Mouse (Mus musculus): ENCODE results near the gene Pcsk5. TPM values are rescaled to one million over a fixed set of nuclear protein-coding genes. Genes with fewer than 3 reads are reported as not detected.

Gene Pcsk5
- total and polyA plus RNA-seq, 3 experiments, result not detected

- Histone ChIP-seq H3K4me3 (replicated peaks in 1 of 3; ENCODE audit: low read depth in 2 of 3, low read length in 2 of 3, poor library complexity in 1 of 3) (no peak overlapping the region), H3K9ac (ENCODE audit: insufficient read depth, low read depth) (no peak overlapping the region), H3K79me2 (replicated peaks; ENCODE audit: control insufficient read depth, extremely low read depth, insufficient read depth, poor library complexity, severe bottlenecking) (no peaks in the 10 kb centered on the region), H3K9me3 (replicated peaks; ENCODE audit: low read length) (no peaks in the 10 kb centered on the region), H3K27me3 (replicated peaks) (no peaks in the 10 kb centered on the region), H3K4me1 (ENCODE audit: control insufficient read depth in 1 of 2, insufficient read depth in 2 of 2) (no peaks in the 10 kb centered on the region), H3K27ac (ENCODE audit: insufficient read depth, low read depth) (no peak overlapping the region), H3K4me2 (ENCODE audit: insufficient read depth, low read depth, poor library complexity, severe bottlenecking) (no peak overlapping the region), H3K36me3 (replicated peaks in 1 of 2; ENCODE audit: control insufficient read depth in 1 of 2, insufficient read depth in 1 of 2, low read length in 1 of 2) (no peaks in the 10 kb centered on the region)
- dilution Hi-C loops (cut with MboI; ENCODE audit: extremely low pct_ligation_motif_present, extremely low pct_unique_long_range_greater_than_20kb, low sequenced_read_pairs), result no loop called here
- no peak for DNase-seq (ENCODE audit: extremely low read depth)
- in situ Hi-C loops (cut with MboI; ENCODE audit: low pct_ligation_motif_present, low pct_unique_long_range_greater_than_20kb, low sequenced_read_pairs), result no loop called here
- TF ChIP-seq KAT2A (IDR thresholded peaks at IDR 0.05; ENCODE audit: insufficient replicate concordance, low read length) (no peak), MAZ (IDR thresholded peaks at IDR 0.05; ENCODE audit: low read depth, low read length) (no peak), MYC (IDR thresholded peaks at IDR 0.05; ENCODE audit: low read depth, low read length) (no peak), RAD21 (IDR thresholded peaks at IDR 0.05; ENCODE audit: low read depth, low read length) (no peak), USF2 (conservative IDR thresholded peaks at IDR 0.05; ENCODE audit: low read depth, low read length) (no peak), E2F4 (IDR thresholded peaks at IDR 0.05; ENCODE audit: insufficient replicate concordance, low read depth, low read length) (no peak), EP300 (IDR thresholded peaks at IDR 0.05; ENCODE audit: low read length) (no peak), ELF1 (IDR thresholded peaks at IDR 0.05; ENCODE audit: low read depth, low read length) (no peak), SIN3A (IDR thresholded peaks at IDR 0.05; ENCODE audit: low read length) (no peak), JUND (conservative IDR thresholded peaks at IDR 0.05; ENCODE audit: low read depth, low read length) (no peak), SMC3 (IDR thresholded peaks at IDR 0.05; ENCODE audit: low read depth, low read length) (no peak)
These were observed 270.2 kb downstream of the Pcsk5 start for GRCm38 (mm10) chr19:17567264-17567663.

GRCm38 (mm10) chr19:17566097-17566496 lies 271.3 kb downstream of the Pcsk5 start:
- H3K4me2 ChIP-seq (ENCODE audit: insufficient read depth, low read depth, poor library complexity, severe bottlenecking), result no peak overlapping the region
- no peaks in the 10 kb centered on the region for H3K79me2 ChIP-seq (replicated peaks; ENCODE audit: control insufficient read depth, extremely low read depth, insufficient read depth, poor library complexity, severe bottlenecking)
- TF ChIP-seq HCFC1 (IDR thresholded peaks at IDR 0.05; ENCODE audit: low read depth, low read length) (no peak), TCF12 (IDR thresholded peaks at IDR 0.05; ENCODE audit: low read depth, low read length) (no peak), KAT2A (IDR thresholded peaks at IDR 0.05; ENCODE audit: insufficient replicate concordance, low read length) (no peak), PAX5 (IDR thresholded peaks at IDR 0.05; ENCODE audit: low read length) (no peak), MYC (IDR thresholded peaks at IDR 0.05; ENCODE audit: low read depth, low read length) (no peak), POLR2AphosphoS2 (IDR thresholded peaks at IDR 0.05; ENCODE audit: low read depth, low read length) (no peak)
- no peak overlapping the region for H3K4me3 ChIP-seq (replicated peaks in 1 of 3; ENCODE audit: low read depth in 2 of 3, low read length in 2 of 3, poor library complexity in 1 of 3)
- in situ Hi-C loops (cut with MboI; ENCODE audit: low pct_ligation_motif_present, low pct_unique_long_range_greater_than_20kb, low sequenced_read_pairs), result no loop called here
- dilution Hi-C loops (cut with MboI; ENCODE audit: extremely low pct_ligation_motif_present, extremely low pct_unique_long_range_greater_than_20kb, low sequenced_read_pairs), result no loop called here
- no peaks in the 10 kb centered on the region for H3K9me3 ChIP-seq (replicated peaks; ENCODE audit: low read length)
- no peaks in the 10 kb centered on the region for H3K27me3 ChIP-seq (replicated peaks)
- H3K4me1 ChIP-seq (ENCODE audit: control insufficient read depth in 1 of 2, insufficient read depth in 2 of 2), result no peaks in the 10 kb centered on the region
- H3K36me3 ChIP-seq (replicated peaks in 1 of 2; ENCODE audit: control insufficient read depth in 1 of 2, insufficient read depth in 1 of 2, low read length in 1 of 2), result no peaks in the 10 kb centered on the region
- no peak for DNase-seq (ENCODE audit: extremely low read depth)
- H3K27ac ChIP-seq (ENCODE audit: insufficient read depth, low read depth), result no peak overlapping the region
- H3K9ac ChIP-seq (ENCODE audit: insufficient read depth, low read depth), result no peak overlapping the region

GRCm38 (mm10) chr19:17558764-17559163 lies 278.7 kb downstream of the Pcsk5 start:
- Histone ChIP-seq H3K9ac (ENCODE audit: insufficient read depth, low read depth) (no peak overlapping the region), H3K4me1 (ENCODE audit: control insufficient read depth in 1 of 2, insufficient read depth in 2 of 2) (no peaks in the 10 kb centered on the region), H3K79me2 (replicated peaks; ENCODE audit: control insufficient read depth, extremely low read depth, insufficient read depth, poor library complexity, severe bottlenecking) (no peaks in the 10 kb centered on the region), H3K4me2 (ENCODE audit: insufficient read depth, low read depth, poor library complexity, severe bottlenecking) (no peak overlapping the region), H3K27me3 (replicated peaks) (no peaks in the 10 kb centered on the region), H3K36me3 (replicated peaks in 1 of 2; ENCODE audit: control insufficient read depth in 1 of 2, insufficient read depth in 1 of 2, low read length in 1 of 2) (no peaks in the 10 kb centered on the region), H3K27ac (ENCODE audit: insufficient read depth, low read depth) (no peak overlapping the region), H3K4me3 (replicated peaks in 1 of 3; ENCODE audit: low read depth in 2 of 3, low read length in 2 of 3, poor library complexity in 1 of 3) (no peak overlapping the region), H3K9me3 (replicated peaks; ENCODE audit: low read length) (no peaks in the 10 kb centered on the region)
- in situ Hi-C loops (cut with MboI; ENCODE audit: low pct_ligation_motif_present, low pct_unique_long_range_greater_than_20kb, low sequenced_read_pairs), result no loop called here
- dilution Hi-C loops (cut with MboI; ENCODE audit: extremely low pct_ligation_motif_present, extremely low pct_unique_long_range_greater_than_20kb, low sequenced_read_pairs), result no loop called here
- TF ChIP-seq UBTF (IDR thresholded peaks at IDR 0.05; ENCODE audit: low read depth, low read length) (no peak), SIN3A (IDR thresholded peaks at IDR 0.05; ENCODE audit: low read length) (no peak), ZC3H11A (IDR thresholded peaks at IDR 0.05; ENCODE audit: low read depth, low read length) (no peak), TBP (conservative IDR thresholded peaks at IDR 0.05; ENCODE audit: low read depth, low read length) (no peak), GABPA (IDR thresholded peaks at IDR 0.05; ENCODE audit: insufficient replicate concordance, low read depth, low read length) (no peak), CHD2 (IDR thresholded peaks at IDR 0.05; ENCODE audit: low read length) (no peak), CHD1 (IDR thresholded peaks at IDR 0.05; ENCODE audit: low read depth, low read length) (no peak), JUN (IDR thresholded peaks at IDR 0.05; ENCODE audit: insufficient read depth, low read depth, low read length) (no peak), IRF4 (IDR thresholded peaks at IDR 0.05; ENCODE audit: low read depth, low read length) (no peak), TCF12 (IDR thresholded peaks at IDR 0.05; ENCODE audit: low read depth, low read length) (no peak)
- no peak for DNase-seq (ENCODE audit: extremely low read depth)
